Mouse (Mus musculus) c-Kit-negative CD71-positive TER-119-positive erythroid progenitor cells, embryonic 14.5 days (primary cell): ENCODE measurements around the gene Vars.
"Not testable (repeated sequence)": the region's sequence is repeated elsewhere in the genome, so short reads cannot be mapped to it uniquely, and the experiment has no call there.

Experiments
- DNase-seq: peaks from one replicate; pipeline ENCODE4 v3.0.0-alpha.2; 2013; ENCODE audit warnings: low read depth, low spot score

Vars gene

DNA sequence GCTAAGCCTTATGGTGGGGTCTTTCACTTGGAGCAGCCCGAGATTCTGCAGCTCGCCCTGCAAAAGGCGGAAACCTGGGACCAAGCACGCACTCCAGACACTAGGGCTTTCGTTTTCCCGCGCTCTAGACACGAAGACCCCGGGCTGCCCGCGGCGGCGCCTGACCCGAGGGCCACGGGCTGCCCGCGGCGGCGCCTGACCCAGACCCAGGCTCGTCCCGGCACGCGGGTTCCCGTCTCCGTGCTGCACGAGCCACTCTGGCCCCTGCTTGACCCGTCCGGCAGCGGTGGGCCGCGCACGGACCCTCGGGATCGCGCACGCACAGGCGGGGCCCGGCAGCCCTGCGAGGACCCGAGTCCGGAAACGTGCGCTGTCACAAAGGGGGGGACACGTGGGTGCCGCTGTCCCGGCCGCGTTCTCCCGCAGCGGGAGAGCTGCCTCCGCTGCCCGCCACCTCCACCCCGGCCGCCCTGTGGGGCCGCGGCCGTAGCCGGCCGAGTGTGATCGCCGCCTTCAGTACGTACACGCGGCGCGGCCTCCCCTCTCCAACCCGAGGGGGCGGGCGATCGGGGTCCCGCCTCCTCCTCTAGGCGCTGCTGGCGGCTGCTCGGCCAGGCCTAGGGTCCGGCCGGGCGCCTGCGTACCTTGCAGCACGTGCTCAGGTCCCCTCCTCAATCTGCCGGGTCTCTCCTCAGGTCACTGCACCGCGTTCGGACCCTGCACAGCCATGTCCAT, at the start of gene Vars:
TSS of gene Vars (plus strand) at position 271 of the 735 bp plus-strand sequence.
- peak; percentile 74 for DNase-seq

DNA sequence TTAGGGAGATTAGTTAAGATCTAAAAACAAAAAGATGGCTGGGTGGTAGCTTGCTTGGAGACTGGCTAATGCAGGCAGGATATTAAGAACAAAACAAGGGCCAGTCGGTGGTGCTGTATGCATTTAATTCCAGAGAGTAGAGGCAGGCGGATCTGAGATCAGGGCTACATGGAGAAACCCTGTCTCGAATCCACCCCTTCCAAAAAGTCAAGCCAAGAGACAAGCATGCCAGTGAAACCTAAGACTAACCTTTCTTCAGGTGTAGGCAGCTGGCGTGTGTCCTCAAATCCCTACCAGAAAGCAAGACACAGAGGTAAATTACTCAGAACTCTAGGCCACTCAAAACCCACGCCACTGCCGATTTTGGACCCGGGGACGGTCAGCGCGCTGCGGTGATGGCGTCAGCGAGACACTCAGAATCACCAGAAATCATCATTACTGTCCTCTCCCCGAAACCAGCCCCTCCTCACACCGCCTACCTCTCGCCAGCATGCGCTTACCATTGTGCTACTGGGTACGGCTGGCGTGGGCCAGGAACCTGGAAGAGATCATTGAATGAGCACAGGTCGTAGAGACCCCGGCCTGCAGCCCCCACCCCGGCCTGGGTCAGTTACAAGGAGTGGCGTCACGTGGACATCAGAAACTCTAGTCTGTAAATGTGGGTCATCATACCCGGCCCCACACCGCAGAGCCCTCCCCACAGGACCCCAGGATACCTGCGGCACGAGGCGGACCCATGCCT, 49.0 kb upstream of the Vars start:
- DNase-seq, result no peak

DNA sequence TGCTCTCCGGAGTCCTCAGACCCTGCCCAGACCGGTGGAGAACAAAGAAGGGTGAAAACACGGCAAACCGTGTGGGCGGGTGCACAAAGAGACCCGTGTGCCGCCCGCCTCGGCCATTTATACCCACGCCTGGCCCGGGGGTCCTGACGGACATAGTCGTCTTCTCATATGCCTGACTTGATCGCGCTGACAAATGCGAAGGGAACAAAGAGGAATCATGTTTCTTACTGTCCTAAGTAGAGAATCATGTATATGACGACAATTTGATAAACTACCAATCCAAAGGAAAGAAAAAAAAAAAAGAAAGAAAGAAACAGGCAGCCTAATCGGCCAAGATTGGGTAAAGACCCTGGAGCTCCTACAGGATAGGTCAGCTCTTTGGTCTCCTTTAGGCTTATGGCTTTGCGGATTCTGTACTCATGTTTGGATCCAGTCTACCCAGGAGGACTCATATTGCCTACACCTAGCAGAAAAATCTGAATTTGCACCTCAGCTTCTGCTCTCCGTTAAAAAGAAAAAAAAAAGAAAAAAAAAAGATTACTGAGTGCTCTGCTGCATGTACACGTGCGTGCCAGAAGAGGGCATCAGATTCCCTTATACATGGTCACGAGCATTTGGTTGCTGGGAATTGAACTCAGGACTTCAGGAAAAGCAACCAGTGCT, 48.3 kb upstream of the Vars start:
- DNase-seq, result peak; percentile 69

DNA sequence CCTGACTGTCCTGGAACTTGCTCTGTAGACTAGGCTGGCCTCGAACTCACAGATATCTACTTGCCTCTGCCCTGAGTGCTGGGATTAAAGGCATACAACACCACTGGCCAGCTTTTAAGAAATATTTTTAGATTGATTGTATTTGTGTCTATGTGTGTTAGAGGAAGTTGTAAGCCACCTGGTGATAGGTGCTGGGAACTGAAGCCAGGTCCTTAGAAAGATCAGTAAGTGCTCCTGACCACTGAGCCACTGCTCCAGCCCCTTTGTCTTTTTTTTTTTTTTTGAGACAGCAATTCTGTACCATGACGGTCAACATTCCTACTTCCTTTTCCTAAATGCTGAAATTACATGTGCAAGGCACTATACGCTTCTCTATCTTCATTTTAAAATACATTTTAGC, 47.5 kb upstream of the Vars start:
- no peak for DNase-seq

DNA sequence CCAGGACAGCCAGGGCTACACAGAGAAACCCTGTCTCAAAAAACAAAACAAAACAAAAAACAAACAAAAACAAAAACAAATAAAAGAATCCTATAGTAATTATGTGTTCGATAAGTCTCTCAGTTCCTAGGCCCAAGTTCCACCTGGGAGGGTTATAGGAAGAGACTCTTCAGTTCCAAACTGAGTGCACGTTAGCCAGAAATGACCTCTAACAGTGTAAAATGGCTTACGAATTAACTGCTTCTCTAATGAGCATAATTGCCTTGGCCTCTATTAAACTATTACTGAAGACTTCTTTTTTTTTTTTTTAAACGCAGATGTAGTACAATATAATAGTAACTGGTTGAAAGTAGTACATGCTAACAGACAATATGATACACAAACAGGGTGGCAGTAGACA, 46.9 kb upstream of the Vars start:
- DNase-seq, result no peak

DNA sequence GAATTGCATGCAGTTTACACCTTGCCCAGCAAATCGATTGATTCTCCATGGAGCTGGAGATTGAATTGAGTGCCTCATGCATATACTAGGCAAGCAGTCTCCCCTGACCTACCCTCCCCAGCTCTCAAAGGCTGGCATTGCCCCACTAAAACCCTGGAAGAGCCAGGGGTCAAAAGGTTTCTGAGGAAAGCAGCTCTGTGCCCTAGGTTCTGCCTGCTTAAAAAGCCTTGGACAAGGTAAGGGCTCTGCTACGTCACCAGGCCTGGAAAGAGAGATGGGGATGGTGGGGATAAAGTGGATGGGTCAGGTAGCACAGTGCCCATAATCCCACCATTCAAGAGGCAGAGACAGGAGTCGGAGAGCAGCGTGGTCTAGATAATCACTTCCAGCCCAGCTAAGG, 46.0 kb upstream of the Vars start:
- no peak for DNase-seq

DNA sequence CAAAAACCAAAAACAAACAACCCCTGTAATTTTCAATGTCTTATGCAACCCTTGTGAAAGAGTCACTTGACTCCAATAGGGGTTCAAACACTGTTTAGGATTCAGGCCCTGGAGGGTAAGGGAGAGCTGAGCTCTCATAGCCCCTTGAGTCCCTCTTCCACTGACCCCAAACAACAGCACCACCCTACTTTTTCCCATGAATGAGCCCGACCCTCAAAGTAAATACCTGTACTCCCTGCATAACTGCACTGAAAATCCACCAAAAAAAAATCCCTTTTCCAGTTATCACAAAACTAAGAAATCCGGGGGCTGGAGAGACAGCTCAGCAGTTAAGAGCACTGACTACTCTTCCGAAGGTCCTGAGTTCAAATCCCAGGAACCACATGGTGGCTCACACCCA, 44.9 kb upstream of the Vars start:
- no peak for DNase-seq

DNA sequence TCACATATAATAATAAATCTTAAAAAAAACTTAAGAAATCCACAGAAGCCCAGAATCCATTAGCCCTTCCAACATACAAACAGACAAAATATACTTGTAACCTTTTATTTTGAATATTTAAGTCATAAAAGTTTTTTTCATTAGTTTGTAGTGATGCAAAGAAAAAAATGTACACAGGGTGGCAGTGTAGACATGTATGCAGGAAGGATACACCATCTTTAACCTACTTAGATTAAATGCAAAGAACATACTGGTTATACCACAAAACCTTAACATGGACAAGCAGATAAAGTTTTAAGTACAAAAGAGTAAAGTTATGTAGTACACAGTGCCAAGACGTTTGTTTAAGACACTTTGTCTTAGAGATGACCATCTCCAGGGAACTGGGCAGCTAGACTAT, 44.4 kb upstream of the Vars start:
- DNase-seq, result no peak

DNA sequence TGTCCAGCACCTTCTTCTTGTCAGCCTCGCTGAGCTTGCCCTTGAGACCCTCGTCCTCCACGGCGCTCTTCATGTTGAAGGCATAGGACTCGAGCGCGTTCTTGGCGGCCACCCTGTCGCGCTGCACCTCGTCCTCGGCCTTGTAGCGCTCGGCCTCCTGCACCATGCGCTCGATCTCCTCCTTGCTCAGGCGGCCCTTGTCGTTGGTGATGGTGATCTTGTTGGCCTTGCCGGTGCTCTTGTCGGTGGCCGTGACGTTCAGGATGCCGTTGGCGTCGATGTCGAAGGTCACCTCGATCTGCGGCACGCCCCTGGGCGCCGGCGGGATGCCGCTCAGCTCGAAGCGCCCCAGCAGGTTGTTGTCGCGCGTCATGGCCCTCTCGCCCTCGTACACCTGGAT, 43.5 kb upstream of the Vars start:
- not testable (repeated sequence) for DNase-seq

DNA sequence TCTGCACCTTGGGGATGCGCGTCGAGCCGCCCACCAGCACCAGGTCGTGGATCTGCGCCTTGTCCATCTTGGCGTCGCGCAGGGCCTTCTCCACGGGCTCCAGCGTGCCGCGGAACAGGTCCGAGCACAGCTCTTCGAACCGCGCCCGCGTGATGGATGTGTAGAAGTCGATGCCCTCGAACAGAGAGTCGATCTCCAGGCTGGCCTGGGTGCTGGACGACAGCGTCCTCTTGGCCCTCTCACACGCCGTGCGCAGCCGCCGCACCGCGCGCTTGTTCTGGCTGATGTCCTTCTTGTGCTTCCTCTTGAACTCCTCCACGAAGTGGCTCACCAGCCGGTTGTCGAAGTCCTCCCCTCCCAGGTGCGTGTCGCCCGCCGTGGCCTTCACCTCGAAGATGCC, 42.8 kb upstream of the Vars start:
- DNase-seq, result not testable (repeated sequence)

DNA sequence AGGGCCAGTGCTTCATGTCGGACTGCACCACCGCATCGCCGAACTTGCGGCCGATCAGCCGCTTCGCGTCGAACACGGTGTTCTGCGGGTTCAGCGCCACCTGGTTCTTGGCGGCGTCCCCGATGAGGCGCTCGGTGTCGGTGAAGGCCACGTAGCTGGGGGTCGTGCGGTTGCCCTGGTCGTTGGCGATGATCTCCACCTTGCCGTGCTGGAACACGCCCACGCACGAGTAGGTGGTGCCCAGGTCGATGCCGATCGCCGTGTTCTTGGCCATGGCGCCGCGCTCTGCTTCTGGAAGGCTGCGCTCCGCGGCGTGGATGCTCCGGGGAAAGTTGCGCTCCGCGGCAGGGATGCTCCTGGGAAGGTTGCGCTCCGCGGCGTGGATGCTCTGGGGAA, 42.1 kb upstream of the Vars start:
- not testable (repeated sequence) for DNase-seq

DNA sequence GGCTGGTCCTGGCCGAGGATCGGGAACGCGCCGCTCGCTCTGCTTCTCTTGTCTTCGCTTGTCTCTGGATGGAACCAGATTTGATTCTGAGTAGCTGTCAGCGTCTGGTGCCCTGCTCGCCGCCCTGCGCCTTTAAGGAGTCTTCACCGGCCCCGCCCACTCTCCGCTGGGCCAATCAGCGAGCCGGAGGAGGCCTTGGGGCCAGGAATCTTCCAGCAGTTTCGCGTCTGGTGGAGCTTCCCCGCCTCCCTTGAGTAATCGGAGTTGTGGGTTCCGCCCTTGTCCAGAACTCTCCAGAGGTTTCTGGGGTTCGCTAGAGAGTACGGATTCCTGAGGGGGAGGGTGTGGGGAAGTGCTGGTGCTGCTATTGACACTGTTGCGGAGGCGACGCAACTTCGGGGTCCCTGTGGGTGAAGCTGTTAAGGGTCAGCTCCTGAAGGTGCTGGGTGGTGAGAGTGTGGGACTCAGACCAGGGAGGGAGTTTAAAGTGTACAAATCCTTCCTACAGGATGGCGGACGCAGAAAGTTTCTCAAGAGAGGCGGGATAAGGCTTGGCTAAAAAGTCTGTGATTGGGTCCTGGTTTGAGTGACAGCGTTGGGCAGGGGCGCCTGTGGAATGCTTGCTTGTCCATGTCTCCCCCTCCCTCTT, 41.5 kb upstream of the Vars start, which contains the start of gene Hspa1b:
TSS of gene Hspa1b (minus strand) at position 109 of the 649 bp plus-strand sequence.
- not testable (repeated sequence) for DNase-seq

DNA sequence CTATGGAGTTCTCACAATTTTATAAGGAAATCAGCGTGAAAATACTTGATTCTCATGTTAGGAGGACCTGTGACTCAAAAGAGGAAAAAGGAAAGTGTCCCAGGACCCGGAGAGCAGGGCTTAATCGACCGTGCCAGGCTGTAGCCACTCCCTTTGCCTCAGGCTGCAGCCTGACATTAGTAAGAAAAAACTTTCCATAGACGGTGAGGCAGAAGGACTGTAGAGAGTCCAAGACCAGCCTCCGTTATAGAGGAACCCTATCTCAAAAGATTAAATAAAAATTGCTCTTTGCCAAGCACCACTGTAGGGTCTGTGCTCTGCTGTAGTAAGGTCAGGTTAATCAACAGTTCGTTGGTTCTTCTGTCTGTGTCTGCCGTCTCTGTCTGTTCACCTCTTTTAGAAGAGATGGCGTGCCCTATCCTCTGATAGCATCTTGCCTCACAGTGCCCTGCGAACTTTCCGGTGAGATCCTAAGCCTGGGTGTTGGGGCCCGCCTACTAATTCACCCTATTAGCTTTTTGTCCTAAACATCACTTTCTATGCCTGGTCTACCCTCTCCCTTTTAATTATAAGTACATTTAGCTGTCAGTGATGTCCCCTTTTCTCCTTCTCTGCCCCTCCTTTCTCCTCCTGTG, 40.8 kb upstream of the Vars start:
- DNase-seq, result no peak

DNA sequence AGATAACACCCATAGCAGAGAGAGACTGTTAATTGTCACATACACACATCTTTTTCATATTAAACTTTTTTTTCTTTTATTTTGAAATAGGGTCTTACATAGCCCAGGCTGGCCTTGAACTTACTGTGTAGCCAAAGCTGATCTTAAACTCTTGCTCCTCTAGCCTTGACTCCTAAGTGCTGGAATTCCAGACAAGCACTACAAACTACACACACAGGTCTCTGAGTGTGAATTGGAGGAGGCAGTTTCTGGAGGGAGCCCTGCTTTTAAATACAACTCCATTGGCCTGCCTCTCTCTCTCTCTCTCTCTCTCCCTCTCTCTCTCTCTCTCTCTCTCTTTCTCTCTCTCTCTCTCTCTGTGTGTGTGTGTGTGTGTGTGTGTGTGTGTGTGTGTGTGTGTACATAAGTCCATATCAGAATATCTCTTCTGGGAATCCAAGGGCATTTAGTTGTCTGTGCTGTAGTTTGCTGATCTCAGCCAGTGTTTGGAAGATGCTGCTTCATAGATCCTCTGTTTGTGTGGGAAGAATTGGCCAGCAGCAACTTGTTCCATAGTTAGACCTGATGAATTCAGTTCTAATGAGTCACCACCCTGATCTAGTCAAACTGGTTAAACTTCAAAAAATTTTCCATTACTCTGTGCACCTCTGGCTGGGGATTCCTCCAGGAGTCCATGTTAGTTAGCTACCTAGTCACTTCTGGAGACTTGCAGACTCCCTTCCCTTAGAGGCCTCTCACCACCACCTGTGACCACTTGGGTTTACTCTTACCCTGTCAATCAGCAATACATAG, 39.9 kb upstream of the Vars start:
- DNase-seq, result no peak

DNA sequence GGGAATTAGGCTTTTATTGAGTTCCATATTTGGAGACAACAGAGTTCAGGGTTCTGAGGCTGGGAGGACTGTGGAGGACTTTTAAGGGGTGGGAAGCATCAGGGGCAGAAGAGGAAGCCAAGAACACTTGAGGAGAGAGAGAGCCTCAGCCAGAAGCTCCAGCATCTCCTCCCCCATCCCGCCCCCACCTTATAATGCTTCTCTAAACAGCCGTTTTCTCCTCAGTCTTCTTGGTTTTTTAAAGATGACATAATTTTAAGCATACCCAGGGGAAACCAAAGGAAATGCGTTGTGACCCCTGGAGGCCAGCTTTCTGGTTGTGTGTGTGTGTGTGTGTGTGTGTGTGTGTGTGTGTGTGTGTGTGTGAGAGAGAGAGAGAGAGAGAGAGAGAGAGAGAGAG, 38.7 kb upstream of the Vars start:
- DNase-seq, result no peak

DNA sequence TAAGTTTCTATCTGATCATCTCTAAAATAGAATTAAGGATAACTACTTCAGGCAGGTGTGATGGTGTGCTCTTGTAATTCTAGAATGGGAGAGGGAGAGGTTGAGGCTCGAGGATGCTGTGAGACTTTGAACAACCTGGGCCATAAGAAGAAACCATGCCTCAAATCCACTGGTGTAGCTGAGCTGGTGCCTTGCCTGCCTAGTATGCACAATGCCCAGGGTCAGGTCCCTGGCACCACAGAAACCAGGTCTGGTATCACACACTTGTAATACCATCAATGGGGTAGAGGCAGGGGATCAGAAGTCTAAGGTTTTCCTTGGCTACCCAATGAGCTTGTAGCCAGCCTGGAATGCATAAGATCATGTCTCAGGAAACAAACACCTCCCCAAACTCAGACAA, 37.9 kb upstream of the Vars start:
- DNase-seq, result no peak

DNA sequence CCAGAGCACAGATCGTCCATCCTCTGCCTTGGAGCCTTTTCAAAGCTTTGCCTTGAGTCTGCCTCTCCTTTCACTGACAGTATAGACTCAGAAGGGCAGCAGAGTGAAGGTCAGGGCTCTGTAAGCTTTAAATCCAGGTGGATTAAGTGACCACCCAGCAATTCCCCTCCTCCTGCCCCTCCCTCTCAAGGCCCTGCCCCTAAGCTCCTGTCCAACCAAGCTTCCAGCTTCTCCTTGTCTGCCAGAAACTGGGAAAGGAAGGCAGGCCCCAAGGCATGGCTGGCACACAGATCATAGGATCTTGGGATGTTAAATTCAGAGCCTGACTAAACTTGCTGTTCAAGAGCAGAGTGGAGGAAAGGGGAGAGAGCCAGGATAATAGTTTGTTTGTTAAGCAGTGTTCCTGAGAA, 36.1 kb upstream of the Vars start:
- no peak for DNase-seq

DNA sequence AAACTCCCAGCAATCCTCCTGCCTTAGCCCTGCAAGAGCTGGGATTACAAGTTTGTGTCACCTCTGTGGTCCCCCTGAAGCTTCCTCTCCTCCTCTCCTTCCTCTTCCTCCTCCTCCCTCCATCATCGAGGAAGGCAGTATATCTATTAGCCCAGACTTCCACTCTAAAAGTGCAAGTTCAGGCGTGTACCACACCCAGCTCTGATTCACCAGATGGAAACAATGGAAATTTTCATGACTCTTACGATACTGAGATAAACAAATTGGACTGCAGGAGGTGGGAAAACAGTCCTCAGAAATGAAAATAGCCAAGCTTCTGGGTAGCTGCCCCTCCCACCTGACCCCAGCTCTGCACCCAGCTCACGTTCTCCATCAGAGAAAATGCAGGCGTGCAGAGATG, 35.2 kb upstream of the Vars start:
- DNase-seq, result no peak

DNA sequence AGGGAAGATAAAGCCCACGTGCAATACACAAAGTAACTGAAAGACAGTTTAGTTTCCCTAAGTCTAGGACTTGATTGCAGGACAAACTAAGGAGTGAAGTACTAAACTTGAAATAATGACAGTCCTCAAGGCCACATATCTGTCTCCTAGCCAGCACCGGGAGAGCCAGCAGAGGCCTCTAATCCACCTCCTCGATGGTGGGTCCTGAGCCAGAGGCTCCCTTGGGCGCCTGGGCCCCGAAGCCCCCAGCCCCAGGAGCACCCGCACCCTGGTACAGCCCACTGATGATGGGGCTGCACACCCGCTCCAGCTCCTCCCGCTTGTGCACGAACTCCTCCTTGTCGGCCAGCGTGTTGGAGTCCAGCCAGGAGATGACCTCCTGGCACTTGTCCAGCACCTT, 31.0 kb upstream of the Vars start, which contains the start of gene Gm20481:
TSS of gene Gm20481 (plus strand) at position 91 of the 400 bp plus-strand sequence.
- not testable (repeated sequence) for DNase-seq

DNA sequence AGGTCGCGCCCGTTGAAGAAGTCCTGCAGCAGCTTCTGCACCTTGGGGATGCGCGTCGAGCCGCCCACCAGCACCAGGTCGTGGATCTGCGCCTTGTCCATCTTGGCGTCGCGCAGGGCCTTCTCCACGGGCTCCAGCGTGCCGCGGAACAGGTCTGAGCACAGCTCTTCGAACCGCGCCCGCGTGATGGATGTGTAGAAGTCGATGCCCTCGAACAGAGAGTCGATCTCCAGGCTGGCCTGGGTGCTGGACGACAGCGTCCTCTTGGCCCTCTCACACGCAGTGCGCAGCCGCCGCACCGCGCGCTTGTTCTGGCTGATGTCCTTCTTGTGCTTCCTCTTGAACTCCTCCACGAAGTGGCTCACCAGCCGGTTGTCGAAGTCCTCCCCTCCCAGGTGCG, 29.9 kb upstream of the Vars start:
- DNase-seq, result not testable (repeated sequence)

DNA sequence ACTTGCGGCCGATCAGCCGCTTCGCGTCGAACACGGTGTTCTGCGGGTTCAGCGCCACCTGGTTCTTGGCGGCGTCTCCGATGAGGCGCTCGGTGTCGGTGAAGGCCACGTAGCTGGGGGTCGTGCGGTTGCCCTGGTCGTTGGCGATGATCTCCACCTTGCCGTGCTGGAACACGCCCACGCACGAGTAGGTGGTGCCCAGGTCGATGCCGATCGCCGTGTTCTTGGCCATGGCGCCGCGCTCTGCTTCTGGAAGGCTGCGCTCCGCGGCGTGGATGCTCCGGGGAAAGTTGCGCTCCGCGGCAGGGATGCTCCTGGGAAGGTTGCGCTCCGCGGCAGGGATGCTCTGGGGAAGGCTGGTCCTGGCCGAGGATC, 29.1 kb upstream of the Vars start:
- not testable (repeated sequence) for DNase-seq
